Mouse (Mus musculus) neural tube, embryonic 15.5 days (tissue): Measurements from ENCODE around the gene Mrpl3. TPM values are rescaled to one million over a fixed set of nuclear protein-coding genes. Genes with fewer than 3 reads are reported as not detected.
A peak's percentile ranks its signal among the peaks of the same experiment; 100 is the strongest.

ENCODE experiments used
- ATAC-seq: fragments of 200-750 bp; cut with Nextera tagmentation; 2 replicates; pipeline ENCODE4 v1.8.0; 2017; ENCODE audit warnings: mild to moderate bottlenecking, moderate TSS enrichment, moderate library complexity; ENCODE audit not compliant: low FRiP score
- H3K27ac ChIP-seq: fragments of 300-500 bp; sonication (generic); replicated peaks from 2 replicates; pipeline ENCODE4 v1.5.1; 2015; ENCODE audit warnings: mild to moderate bottlenecking, inconsistent platforms
- H3K27me3 ChIP-seq: fragments of 300-500 bp; sonication (generic); replicated peaks from 2 replicates; pipeline ENCODE4 v1.6.1; 2015; ENCODE audit warnings: inconsistent platforms
- H3K36me3 ChIP-seq: fragments of 300-500 bp; sonication (generic); 2 replicates; pipeline ENCODE4 v1.6.1; 2015; ENCODE audit warnings: inconsistent platforms
- H3K4me1 ChIP-seq: fragments of 300-500 bp; sonication (generic); 2 replicates; pipeline ENCODE4 v1.6.1; 2015; ENCODE audit warnings: inconsistent platforms
- H3K4me2 ChIP-seq: fragments of 300-500 bp; sonication (generic); 2 replicates; pipeline ENCODE4 v1.6.1; 2015; ENCODE audit warnings: inconsistent platforms, mild to moderate bottlenecking, moderate library complexity
- H3K4me3 ChIP-seq: fragments of 300-500 bp; sonication (generic); replicated peaks from 2 replicates; pipeline ENCODE4 v1.5.1; 2015; ENCODE audit warnings: mild to moderate bottlenecking, inconsistent platforms
- H3K9ac ChIP-seq: fragments of 300-500 bp; sonication (generic); replicated peaks from 2 replicates; pipeline ENCODE4 v1.6.1; 2015; ENCODE audit warnings: mild to moderate bottlenecking, inconsistent platforms
- H3K9me3 ChIP-seq: fragments of 300-500 bp; sonication (generic); replicated peaks from 2 replicates; pipeline ENCODE4 v1.6.1; 2016; ENCODE audit warnings: inconsistent platforms
- WGBS: fragments of 180-500 bp; shearing (Covaris S2); methylation state at CpG from one replicate; pipeline ENCODE4 v1.1.7; 2015; ENCODE audit warnings: mixed read lengths; 5-methylcytosine and 5-hydroxymethylcytosine counted together
- polyA plus RNA-seq: library from polyadenylated mRNA; unstranded; fragments of >200 nt; fragmentation: Nextera tagmentation; extraction: Ambion mirVana; gene quantifications from 2 replicates; pipeline ENCODE4 v1.2.1, GENCODE M21; 2015

The Mrpl3 gene
- polyA plus RNA-seq = 87.3 and 103 TPM in 2 replicates

- ATAC-seq = peak; percentile 79
- WGBS = under 1% methylated on average over 31 of the region's 31 CpGs
- H3K9ac ChIP-seq = peak within 1 kb of the TSS; percentile 99
- peaks cover 23% of the 10 kb centered on the region for H3K4me1 ChIP-seq
- peak within 1 kb of the TSS; percentile 100 for H3K4me3 ChIP-seq
- no peaks in the 10 kb centered on the region for H3K9me3 ChIP-seq
- H3K27ac ChIP-seq = peak within 1 kb of the TSS; percentile 78
- peak within 1 kb of the TSS; percentile 68 for H3K4me2 ChIP-seq
- H3K27me3 ChIP-seq = 0 out of 2 replicates have a peak, but pooled peaks cover 3% of the 10 kb centered on the region
- H3K36me3 ChIP-seq = peaks cover 27% of the 10 kb centered on the region
Measured at GRCm38 (mm10) chr9:105053147-105053557, at the start of gene Mrpl3. TSS of gene Mrpl3 (plus strand) at chr9:105053239.

DNA sequence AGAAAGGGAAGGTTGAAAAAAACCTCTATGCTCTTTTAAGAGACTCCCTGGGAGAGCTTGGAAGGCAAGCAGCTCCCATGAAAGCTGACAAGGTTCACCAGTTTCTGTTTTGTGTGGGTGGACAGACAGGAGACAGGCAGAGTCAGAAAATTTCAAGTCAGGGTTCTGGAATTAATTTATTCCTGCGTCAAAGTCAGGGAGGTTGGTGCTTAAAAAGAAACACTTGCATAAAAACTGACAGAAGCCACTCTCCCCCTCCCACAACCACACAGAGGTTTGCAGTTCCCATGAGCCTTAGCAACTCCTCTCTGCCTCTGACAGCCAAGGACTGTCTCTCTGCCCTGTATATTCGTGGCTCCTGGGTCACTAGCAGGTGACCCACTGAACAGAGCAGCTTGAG, 42.3 kb upstream of the Mrpl3 start:
- no peak overlapping the region for H3K9ac ChIP-seq
- no peak overlapping the region for H3K4me3 ChIP-seq
- H3K27ac ChIP-seq = no peak overlapping the region
- no peak overlapping the region for H3K4me2 ChIP-seq
- H3K36me3 ChIP-seq = no peaks in the 10 kb centered on the region
- H3K4me1 ChIP-seq = no peaks in the 10 kb centered on the region
- no peaks in the 10 kb centered on the region for H3K9me3 ChIP-seq
- WGBS = 35% methylated on average over 2 of the region's 2 CpGs
- no peaks in the 10 kb centered on the region for H3K27me3 ChIP-seq
- ATAC-seq = no peak

GRCm38 (mm10) chr9:105018186-105018585, 34.9 kb upstream of the Mrpl3 start:
- H3K36me3 ChIP-seq = no peaks in the 10 kb centered on the region
- H3K27me3 ChIP-seq = no peaks in the 10 kb centered on the region
- no peaks in the 10 kb centered on the region for H3K9me3 ChIP-seq
- H3K27ac ChIP-seq = no peak overlapping the region
- whole genome bisulfite sequencing = 92% methylated on average over 7 of the region's 7 CpGs
- H3K4me2 ChIP-seq = no peak overlapping the region
- ATAC-seq = no peak
- H3K4me1 ChIP-seq = no peaks in the 10 kb centered on the region
- H3K4me3 ChIP-seq = no peak overlapping the region
- H3K9ac ChIP-seq = no peak overlapping the region

- H3K27me3 ChIP-seq = no peaks in the 10 kb centered on the region
- H3K9ac ChIP-seq = no peak overlapping the region
- no peaks in the 10 kb centered on the region for H3K36me3 ChIP-seq
- WGBS = 78% methylated on average over 3 of the region's 3 CpGs
- H3K4me3 ChIP-seq = no peak overlapping the region
- no peak overlapping the region for H3K4me2 ChIP-seq
- H3K4me1 ChIP-seq = no peaks in the 10 kb centered on the region
- no peak overlapping the region for H3K27ac ChIP-seq
- ATAC-seq = no peak
- H3K9me3 ChIP-seq = no peaks in the 10 kb centered on the region
Measured at GRCm38 (mm10) chr9:105028311-105028710, 24.7 kb upstream of the Mrpl3 start.

DNA sequence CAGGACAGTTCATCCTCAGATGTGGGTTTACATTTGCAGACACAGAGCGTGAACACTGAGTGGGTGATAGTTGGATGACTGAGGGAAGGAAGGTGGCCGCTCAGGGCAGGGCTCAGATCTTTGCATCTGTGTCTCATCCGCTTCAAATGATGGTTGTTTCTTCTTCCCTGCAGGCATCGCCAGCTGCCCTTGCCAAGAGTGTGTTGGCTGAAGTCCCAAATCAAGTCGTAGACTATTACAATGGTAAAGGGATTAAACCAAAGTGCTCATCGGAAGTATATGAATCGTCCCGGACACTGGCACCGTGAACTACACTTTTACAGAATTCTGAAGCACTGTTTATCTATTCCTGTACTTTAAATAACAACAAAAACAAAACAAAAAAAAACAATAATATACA, 20.5 kb upstream of the Mrpl3 start:
- no peak for ATAC-seq
- H3K4me3 ChIP-seq = no peak overlapping the region
- 55% methylated on average over 9 of the region's 9 CpGs for WGBS
- no peaks in the 10 kb centered on the region for H3K27me3 ChIP-seq
- no peaks in the 10 kb centered on the region for H3K9me3 ChIP-seq
- no peak overlapping the region for H3K27ac ChIP-seq
- H3K4me1 ChIP-seq = no peaks in the 10 kb centered on the region
- H3K36me3 ChIP-seq = no peaks in the 10 kb centered on the region
- H3K9ac ChIP-seq = no peak overlapping the region
- H3K4me2 ChIP-seq = no peak overlapping the region

DNA sequence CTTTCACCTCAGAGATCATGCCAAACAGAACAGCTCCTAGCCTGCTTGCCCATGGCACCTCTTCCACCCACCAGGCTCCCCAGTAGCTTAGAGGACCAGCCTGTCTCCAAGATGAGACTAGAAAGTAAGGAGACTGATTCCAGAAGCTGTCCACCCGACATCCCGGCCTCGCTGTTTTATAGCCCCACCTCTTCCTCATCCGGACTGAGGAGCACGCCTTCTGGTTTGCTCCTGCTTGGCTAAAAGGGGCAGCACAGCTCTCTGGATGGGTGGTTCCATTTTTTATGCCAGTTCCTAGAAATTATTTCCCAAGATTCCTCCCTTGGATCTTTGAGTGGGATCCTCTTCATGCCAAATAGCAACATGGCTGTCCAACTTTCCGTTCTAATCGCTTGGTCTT, 19.4 kb upstream of the Mrpl3 start:
- no peak overlapping the region for H3K9ac ChIP-seq
- H3K4me3 ChIP-seq = no peak overlapping the region
- ATAC-seq = no peak
- H3K4me1 ChIP-seq = no peaks in the 10 kb centered on the region
- no peaks in the 10 kb centered on the region for H3K9me3 ChIP-seq
- no peak overlapping the region for H3K4me2 ChIP-seq
- no peak overlapping the region for H3K27ac ChIP-seq
- no peaks in the 10 kb centered on the region for H3K27me3 ChIP-seq
- WGBS = 91% methylated on average over 7 of the region's 7 CpGs
- H3K36me3 ChIP-seq = no peaks in the 10 kb centered on the region

DNA sequence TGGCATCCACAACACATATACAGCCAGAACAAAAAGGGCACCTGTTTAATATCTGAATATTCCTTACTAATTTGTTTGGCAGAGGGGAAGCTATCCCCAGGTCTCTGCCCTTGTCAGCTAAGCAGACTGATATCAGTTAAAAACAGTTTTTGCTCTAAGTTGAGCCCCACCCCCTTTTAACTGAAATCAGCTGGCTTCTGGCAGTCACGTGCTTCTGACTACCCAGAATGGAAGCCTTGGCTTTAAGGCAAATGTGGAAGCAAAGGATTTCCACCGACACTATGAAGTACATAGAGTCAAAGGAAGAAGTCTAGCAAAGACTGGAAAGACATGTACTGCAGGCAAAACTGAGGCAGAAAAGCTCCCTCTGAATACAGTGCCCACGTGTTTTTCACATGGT, 15.2 kb upstream of the Mrpl3 start:
- WGBS = 86% methylated on average over 3 of the region's 3 CpGs
- Histone ChIP-seq H3K9ac (no peak overlapping the region), H3K27ac (no peak overlapping the region), H3K4me3 (no peak overlapping the region), H3K9me3 (no peaks in the 10 kb centered on the region), H3K27me3 (no peaks in the 10 kb centered on the region), H3K4me1 (no peaks in the 10 kb centered on the region), H3K4me2 (no peak overlapping the region), H3K36me3 (no peaks in the 10 kb centered on the region)
- ATAC-seq = no peak

DNA sequence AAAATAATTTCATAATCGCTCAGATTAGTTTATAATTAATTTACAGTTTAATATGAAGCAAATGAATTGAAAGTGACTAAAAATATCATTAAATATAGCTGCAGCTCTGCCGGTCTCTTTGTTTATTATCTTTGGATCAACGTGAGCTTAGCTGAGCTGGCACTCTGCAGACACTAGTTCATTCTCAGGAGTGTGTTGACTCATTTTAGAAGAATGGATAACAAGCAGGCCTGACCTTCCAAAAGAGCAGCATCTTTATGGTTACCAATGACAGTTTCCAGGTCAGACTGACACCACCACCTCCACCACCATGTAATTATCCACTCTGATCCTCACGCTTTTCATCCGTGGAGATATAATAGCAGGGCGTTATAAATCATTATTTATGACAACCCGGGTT, 7.0 kb upstream of the Mrpl3 start:
- Histone ChIP-seq H3K27ac (no peak overlapping the region), H3K4me3 (no peak overlapping the region), H3K36me3 (no peaks in the 10 kb centered on the region), H3K4me2 (no peak overlapping the region), H3K4me1 (peaks cover 15% of the 10 kb centered on the region), H3K9me3 (no peaks in the 10 kb centered on the region), H3K27me3 (0 out of 2 replicates have a peak, but pooled peaks cover 3% of the 10 kb centered on the region), H3K9ac (no peak overlapping the region)
- WGBS = 74% methylated on average over 7 of the region's 7 CpGs
- no peak for ATAC-seq

GRCm38 (mm10) chr9:105048351-105048750, 4.7 kb upstream of the Mrpl3 start:
- Histone ChIP-seq H3K4me1 (peaks cover 15% of the 10 kb centered on the region), H3K36me3 (no peaks in the 10 kb centered on the region), H3K9ac (no peak overlapping the region), H3K4me2 (no peak overlapping the region), H3K9me3 (no peaks in the 10 kb centered on the region), H3K4me3 (no peak overlapping the region), H3K27me3 (0 out of 2 replicates have a peak, but pooled peaks cover 3% of the 10 kb centered on the region), H3K27ac (peak overlapping the region; percentile 62)
- 28% methylated on average over 10 of the region's 10 CpGs for WGBS
- peak; percentile 38 for ATAC-seq

DNA sequence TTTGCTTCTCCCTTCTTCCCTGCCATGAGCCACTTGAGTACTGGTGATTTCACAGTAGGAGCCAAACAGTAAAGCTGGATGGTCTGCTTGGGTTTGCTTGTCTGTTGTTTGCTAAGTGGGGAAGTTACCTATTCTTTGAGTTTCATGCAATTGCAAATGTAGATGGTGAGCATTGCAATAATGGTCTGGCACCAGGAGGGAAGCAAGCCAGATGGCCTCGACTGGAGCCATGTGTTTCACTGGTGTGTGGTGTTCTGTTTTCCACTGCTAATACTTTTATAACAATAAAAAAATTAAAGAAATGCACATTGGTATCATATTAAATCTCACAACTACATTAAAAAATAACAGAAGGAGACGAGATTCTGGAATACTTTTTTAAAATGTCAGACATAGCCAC, 3.4 kb upstream of the Mrpl3 start:
- H3K27ac ChIP-seq = no peak overlapping the region
- H3K4me3 ChIP-seq = no peak overlapping the region
- H3K9me3 ChIP-seq = no peaks in the 10 kb centered on the region
- WGBS = 55% methylated on average over 2 of the region's 2 CpGs
- no peak overlapping the region for H3K4me2 ChIP-seq
- H3K4me1 ChIP-seq = peaks cover 26% of the 10 kb centered on the region
- H3K27me3 ChIP-seq = 0 out of 2 replicates have a peak, but pooled peaks cover 3% of the 10 kb centered on the region
- ATAC-seq = no peak
- H3K9ac ChIP-seq = no peak overlapping the region
- no peaks in the 10 kb centered on the region for H3K36me3 ChIP-seq

GRCm38 (mm10) chr9:105050257-105050656, 2.8 kb upstream of the Mrpl3 start:
- H3K27me3 ChIP-seq = 0 out of 2 replicates have a peak, but pooled peaks cover 3% of the 10 kb centered on the region
- H3K36me3 ChIP-seq = no peaks in the 10 kb centered on the region
- H3K9ac ChIP-seq = no peak overlapping the region
- no peak overlapping the region for H3K27ac ChIP-seq
- H3K4me1 ChIP-seq = peaks cover 31% of the 10 kb centered on the region
- no peak overlapping the region for H3K4me2 ChIP-seq
- no peak for ATAC-seq
- 60% methylated on average over 2 of the region's 2 CpGs for WGBS
- no peaks in the 10 kb centered on the region for H3K9me3 ChIP-seq
- H3K4me3 ChIP-seq = no peak overlapping the region

- Histone ChIP-seq H3K9ac (peak overlapping the region; percentile 99), H3K4me3 (peak overlapping the region; percentile 100), H3K4me1 (peaks cover 17% of the 10 kb centered on the region), H3K4me2 (peak overlapping the region; percentile 68), H3K36me3 (peaks cover 33% of the 10 kb centered on the region), H3K27me3 (0 out of 2 replicates have a peak, but pooled peaks cover 3% of the 10 kb centered on the region), H3K9me3 (no peaks in the 10 kb centered on the region), H3K27ac (no peak overlapping the region)
- no peak for ATAC-seq
- 47% methylated on average over 4 of the region's 4 CpGs for WGBS
Measured at GRCm38 (mm10) chr9:105053812-105054211, 773 bp downstream of the Mrpl3 start.

DNA sequence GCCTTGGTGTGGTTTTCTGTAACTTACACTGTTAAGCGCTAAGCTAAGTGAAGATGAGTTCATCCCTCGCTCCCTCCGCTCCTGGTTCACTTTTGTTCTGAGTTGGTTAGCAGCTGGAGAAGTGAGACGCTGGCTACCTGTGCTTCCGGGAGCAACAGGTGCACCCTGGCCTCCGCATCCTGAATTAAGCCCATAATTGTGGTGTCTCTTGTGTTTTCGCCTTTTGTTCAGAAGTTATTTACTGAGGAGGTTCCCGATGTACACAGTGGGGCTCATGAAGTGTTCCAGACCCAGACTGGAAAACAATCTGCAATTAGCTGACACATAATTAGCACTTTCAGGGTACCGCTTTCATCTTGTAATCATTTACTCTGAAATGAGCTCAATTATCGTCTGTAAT, 16.1 kb downstream of the Mrpl3 start:
- no peak overlapping the region for H3K9ac ChIP-seq
- peaks cover 59% of the 10 kb centered on the region for H3K36me3 ChIP-seq
- no peak overlapping the region for H3K4me3 ChIP-seq
- ATAC-seq = no peak
- H3K4me2 ChIP-seq = no peak overlapping the region
- no peak overlapping the region for H3K27ac ChIP-seq
- no peaks in the 10 kb centered on the region for H3K4me1 ChIP-seq
- H3K27me3 ChIP-seq = no peaks in the 10 kb centered on the region
- WGBS = 89% methylated on average over 10 of the region's 10 CpGs
- no peaks in the 10 kb centered on the region for H3K9me3 ChIP-seq
